Mouse (Mus musculus) left cerebral cortex, adult 2 months (tissue): ENCODE results near the gene Smarca5. TPM values are rescaled to one million over a fixed set of nuclear protein-coding genes. Genes with fewer than 3 reads are reported as not detected.

Experiments used
- DNase-seq, 2 experiments: peaks; one replicate each; pipeline ENCODE4 v3.0.0; 2021 to 2022; ENCODE audit warnings: low spot score in 2 of 2, mixed read lengths in 1 of 2; ENCODE audit errors: extremely low spot score in 1 of 2
- H3K27ac ChIP-seq: fragments of 200-600 bp; 2 replicates; pipeline ENCODE4 v1.8.1; 2022
- H3K4me3 ChIP-seq: fragments of 200-600 bp; 2 replicates; pipeline ENCODE4 v1.8.1; 2022
- CTCF ChIP-seq: fragments of 200-600 bp; IDR thresholded peaks from 2 replicates; pipeline ENCODE4 v1.8.1; 2022; ENCODE audit warnings: antibody characterized with exemption, mild to moderate bottlenecking, moderate library complexity
- intact Hi-C: fragments of 180-260 bp; cut with DNase I; formaldehyde crosslinking; loops from one replicate; pipeline ENCODE4 v1.15.1; 2025
- total RNA-seq, 2 experiments: library from RNA; stranded (reverse); gene quantifications; 2 replicates each; pipeline ENCODE4 v1.2.3; 2021

Gene Smarca5
- total RNA-seq, 2 experiments from 2014 or later, result 60.7 to 61.0 TPM

- TF ChIP-seq CTCF, result no peak
- Histone ChIP-seq H3K4me3 (no peak overlapping the region), H3K27ac (no peak overlapping the region)
- intact Hi-C loops, result no loop called here
- no peak for DNase-seq
These were observed 81.7 kb downstream of the Smarca5 start for GRCm38 (mm10) chr8:80657639-80658038.

Other genes starting within 250 kb of the Smarca5 start
- gene Gypa, start 245.7 kb downstream of the Smarca5 start, total RNA-seq, result not detected
- under 1 TPM; 0.14 to 0.54 TPM for gene Frem3, start 128.4 kb downstream of the Smarca5 start, total RNA-seq
- gene Gab1, start 141.0 kb upstream of the Smarca5 start, total RNA-seq, result 10 to 100 TPM; 11.4 to 13.0 TPM